Mouse (Mus musculus): Measurements from ENCODE around the gene Gck.
A peak's percentile ranks its signal among the peaks of the same experiment; 100 is the strongest.
"Not testable (repeated sequence)": the region's sequence is repeated elsewhere in the genome, so short reads cannot be mapped to it uniquely, and the experiment has no call there.

Gene Gck

GRCm38 (mm10) chr11:5908642-5909041, 41.2 kb downstream of the Gck start:
- DNase-seq (ENCODE audit: inconsistent ontology term) = no peak

DNA sequence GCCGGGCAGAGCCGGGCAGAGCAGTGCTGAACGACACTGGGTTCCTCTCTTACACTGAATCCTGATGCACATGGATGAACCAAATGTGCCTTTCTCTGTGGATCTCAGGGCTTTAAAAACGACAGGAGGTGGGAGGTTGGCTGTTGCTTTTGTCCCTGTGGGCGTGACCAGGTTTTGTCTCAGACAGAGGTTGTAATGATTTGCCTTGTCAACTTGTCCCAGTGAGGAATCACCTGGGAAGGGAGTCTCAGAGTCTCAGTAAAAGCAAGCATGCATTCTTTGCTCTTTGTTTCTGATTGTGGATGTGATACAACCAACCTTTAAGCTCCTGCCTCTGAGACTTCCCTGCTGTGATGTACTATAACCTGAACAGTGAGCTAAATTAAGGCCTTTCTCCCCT, 42.8 kb downstream of the Gck start:
- no peak for DNase-seq (ENCODE audit: inconsistent ontology term)

DNA sequence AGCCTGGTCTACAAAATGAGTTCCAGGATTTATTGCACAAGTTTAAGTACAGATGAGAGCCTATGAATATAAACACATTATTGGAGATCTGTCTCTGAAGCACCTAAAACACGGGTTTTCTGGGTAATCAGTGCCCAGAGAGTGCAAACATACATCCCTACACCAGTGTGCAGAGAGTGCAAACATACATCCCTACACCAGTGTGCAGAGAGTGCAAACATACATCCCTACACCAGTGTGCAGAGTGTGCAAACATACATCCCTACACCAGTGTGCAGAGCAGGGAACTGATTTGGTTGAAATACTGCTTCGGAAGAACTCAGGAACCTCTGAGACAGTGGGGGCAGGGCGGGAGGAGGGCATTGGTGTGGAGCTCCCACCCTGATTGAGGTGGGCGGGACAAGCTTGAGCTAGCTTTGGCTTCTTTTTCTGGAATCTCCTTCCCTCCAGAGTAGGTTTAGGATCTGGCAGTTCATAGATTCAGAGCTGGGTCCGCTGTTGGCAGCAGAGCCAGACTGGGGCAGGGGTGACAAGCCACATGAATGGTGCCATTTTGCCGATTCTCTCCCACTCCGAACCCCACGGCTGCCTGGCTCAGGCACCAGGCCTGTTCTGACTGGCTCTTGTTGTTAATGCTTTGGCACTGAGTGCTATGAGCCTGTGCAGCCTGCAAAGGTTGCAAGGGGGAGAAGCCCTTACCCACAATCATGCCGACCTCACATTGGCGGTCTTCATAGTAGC, 43.9 kb downstream of the Gck start:
- no peak for DNase-seq (ENCODE audit: inconsistent ontology term)

GRCm38 (mm10) chr11:5904871-5905270, 45.0 kb downstream of the Gck start:
- no peak for DNase-seq (ENCODE audit: inconsistent ontology term)

DNA sequence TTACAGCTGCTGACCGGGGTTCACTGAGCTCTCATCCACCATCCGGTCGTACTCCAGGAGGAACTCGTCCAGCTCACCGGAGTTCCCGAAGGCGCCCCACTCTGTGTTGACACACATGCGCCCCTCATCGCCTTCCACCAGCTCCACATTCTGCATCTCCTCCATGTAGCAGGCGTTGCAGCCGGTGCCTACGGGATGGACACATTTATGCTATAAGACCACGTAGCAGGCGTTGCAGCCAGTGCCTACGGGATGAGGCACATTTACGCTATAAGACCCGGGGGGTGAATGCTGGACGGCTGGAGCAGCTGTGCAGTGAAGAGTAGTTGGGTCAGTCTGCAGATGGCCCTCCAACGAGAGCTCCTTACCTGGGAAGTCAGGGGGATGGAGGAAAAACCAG, 45.5 kb downstream of the Gck start:
- no peak for DNase-seq (ENCODE audit: inconsistent ontology term)

DNA sequence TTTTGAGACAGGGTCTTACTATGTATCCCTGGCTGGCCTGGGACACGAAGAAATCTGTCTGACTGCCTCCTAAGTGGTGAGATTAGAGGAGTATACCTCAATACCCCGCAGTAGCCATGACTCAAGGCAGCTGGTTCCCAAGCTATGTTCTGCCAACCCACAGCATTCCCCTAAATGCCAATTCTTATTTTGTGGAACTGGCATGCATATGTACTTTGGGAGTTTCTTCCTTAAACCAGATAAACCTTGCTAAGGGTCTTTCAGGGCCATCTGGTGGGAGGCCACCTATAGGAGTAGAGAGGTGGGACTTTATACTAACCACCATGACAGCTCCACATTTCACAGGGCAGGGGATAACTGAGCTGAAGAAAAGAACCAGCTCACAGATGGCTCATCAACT, 46.0 kb downstream of the Gck start:
- no peak for DNase-seq (ENCODE audit: inconsistent ontology term)

DNA sequence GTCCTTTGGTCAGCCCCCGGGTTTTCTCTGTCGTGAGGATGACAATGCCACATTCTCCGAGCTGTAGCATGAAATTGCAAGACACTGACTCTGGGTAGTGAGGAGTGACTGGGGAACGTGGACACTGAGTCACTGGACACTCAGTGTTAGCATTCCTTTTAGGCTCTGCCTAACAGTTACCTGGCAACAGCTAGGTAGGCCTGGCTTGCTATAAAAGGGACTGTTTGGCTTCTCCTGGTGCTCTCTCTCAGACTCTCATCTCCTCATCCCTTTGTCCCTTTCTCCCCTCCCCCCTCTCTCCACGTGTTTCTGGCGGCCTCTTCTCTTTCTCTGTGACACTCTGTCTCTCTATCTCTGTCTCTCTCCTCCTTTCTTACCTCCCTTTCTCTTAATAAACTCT, 47.5 kb downstream of the Gck start:
- DNase-seq (ENCODE audit: inconsistent ontology term) = peak; percentile 44

DNA sequence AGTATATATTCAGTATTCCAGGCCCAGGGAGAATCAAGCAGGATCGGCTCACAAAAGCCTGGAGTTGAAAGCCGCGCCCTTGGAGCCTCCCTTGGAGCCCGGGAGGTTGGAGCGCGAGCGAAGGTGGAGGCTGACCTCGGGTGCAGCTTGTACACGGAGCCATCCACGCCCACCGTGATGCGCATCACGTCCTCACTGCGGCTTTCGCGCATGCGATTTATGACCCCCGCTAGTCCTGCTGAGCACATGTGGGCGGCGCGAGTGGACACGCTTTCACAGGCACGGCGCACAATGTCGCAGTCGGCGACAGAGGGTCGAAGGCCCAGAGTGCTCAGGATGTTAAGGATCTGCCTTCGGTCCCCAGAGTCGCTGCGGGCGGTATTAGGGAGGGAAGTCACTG, 47.9 kb downstream of the Gck start:
- peak; percentile 58 for DNase-seq (ENCODE audit: inconsistent ontology term)

GRCm38 (mm10) chr11:5901320-5901719, 48.6 kb downstream of the Gck start:
- DNase-seq (ENCODE audit: inconsistent ontology term) = no peak

GRCm38 (mm10) chr11:5899286-5899685, 50.6 kb downstream of the Gck start:
- no peak for DNase-seq (ENCODE audit: inconsistent ontology term)

DNA sequence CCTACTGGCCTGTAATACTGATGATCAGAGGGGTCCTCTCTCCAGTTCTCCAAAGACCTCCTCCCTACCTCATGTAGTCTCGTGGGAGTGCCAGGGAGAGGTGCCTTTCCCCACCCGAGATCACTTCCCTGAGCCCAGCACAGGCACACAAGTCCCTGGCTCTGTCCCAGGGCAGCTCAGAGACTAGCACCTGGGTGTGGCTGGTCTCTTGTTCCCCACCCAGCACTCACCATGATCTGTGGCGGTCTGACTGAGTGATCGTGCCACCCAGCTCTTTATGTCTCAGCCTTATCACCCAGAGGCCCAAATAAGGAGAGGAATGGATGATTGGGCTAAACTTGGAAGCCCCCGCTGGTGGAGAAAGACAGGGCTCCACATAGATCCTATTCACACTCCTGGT, 51.4 kb downstream of the Gck start, which contains the start of gene Myl7:
TSS of gene Myl7 (minus strand) at position 252 of the 400 bp plus-strand sequence.
- no peak for DNase-seq (ENCODE audit: inconsistent ontology term)

DNA sequence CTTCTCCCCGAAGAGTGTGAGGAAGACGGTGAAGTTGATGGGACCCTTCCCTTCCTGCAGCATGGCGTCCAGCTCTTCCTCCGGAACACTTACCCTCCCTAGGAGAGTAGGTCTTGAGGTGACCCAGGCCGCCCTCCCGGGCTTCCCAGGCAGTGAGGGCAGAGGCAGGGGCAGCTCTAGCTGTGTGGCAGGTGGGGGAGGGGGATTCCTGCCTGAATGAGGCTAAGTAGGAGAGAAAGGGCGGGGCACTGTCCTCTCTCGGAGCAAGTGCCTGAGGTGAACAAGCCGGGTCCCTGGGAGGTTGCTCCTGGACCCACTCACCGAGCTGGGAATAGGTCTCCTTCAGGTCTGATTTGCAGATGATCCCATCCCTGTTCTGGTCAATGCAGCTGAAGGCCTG, 52.0 kb downstream of the Gck start:
- DNase-seq (ENCODE audit: inconsistent ontology term) = no peak

- no peak for DNase-seq (ENCODE audit: inconsistent ontology term)
Observed at GRCm38 (mm10) chr11:5897230-5897629, 52.7 kb downstream of the Gck start.

GRCm38 (mm10) chr11:5893807-5894206, 56.1 kb downstream of the Gck start:
- DNase-seq (ENCODE audit: inconsistent ontology term) = no peak

DNA sequence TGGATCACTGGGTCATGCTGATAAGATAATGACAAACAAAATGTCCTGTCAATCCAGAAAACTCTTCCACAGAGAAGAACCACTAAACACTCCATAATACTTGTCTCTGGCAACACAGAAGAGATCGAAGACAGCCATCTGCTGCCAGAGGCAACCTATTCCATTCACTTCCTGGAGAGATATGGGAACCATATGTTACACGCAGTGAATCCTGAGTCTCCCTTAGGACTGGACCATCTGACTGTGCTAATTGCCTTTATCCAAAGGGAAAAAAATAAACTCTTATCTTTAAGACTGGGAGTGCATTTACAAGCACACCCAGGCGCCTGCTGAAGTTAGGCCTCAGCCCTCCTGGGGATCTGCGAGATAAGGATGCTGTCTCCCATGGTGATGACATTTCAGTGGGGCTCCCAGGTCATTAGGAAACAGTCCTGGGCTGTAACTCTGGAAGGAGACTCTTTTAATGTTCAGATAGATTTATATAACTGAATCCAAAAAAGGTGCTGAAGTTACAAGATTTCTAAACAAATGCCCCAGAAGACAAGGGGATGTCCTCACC, 57.0 kb downstream of the Gck start:
- DNase-seq (ENCODE audit: inconsistent ontology term) = no peak

DNA sequence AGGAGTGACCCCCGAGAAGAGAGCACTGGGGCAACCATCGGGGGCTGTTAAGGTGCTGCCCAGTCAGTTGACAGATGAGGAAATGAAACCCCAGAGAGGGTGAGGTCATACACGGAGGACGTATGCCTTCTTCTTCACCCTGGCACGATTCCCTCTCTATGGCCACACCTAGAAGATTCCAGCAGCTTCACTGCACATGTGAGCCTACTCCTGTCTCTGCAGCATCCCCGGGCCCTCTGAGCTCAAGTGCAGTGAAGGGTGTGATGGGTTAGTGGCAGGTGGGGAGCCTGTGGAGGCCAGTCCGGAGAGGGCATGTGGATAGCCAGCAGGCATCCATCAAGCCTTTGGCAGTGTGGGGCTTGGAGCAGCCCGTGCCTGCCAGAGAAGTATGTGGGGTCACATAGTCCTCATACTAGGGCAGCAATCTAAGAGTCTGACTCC, 57.7 kb downstream of the Gck start:
- DNase-seq (ENCODE audit: inconsistent ontology term) = peak; percentile 84

DNA sequence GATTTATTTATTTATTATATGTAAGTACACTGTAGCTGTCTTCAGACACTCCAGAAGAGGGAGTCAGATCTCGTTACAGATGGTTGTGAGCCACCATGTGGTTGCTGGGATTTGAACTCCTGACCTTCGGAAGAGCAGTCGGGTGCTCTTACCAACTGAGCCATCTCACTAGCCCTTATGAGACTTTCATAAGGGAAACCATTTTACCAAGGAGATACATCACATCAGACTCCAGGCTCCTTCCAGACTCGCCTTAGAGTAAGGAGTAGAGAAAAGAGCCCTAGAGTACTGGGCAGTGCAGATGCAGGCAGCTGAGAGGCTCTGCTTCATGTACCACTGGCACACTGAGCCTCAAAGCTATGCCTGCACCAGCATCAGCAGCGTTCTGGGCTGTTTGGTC, 61.3 kb downstream of the Gck start:
- not testable (repeated sequence) for DNase-seq (ENCODE audit: inconsistent ontology term)

- DNase-seq (ENCODE audit: inconsistent ontology term) = peak; percentile 61
Observed at GRCm38 (mm10) chr11:5887250-5887649, 62.6 kb downstream of the Gck start.

DNA sequence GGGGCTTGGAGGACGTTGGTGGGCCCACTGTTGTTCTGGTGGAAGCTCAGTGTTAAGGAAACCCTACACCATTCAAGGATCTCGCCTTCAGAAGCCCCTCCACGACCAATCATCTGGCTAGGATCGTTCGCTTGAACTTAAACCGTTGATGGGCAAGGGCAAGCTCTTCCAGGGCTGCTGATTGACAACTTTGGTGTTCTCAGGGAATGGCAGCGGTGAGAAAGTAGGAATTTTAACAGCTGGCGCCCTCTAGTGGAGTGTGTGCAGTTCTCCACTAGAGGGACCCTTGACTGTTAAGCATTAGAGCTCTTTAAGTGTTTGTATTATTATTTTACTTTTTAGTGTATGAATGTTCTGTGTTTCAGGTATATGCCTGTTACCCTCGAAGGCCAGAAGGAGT, 63.7 kb downstream of the Gck start:
- DNase-seq (ENCODE audit: inconsistent ontology term) = peak; percentile 44

DNA sequence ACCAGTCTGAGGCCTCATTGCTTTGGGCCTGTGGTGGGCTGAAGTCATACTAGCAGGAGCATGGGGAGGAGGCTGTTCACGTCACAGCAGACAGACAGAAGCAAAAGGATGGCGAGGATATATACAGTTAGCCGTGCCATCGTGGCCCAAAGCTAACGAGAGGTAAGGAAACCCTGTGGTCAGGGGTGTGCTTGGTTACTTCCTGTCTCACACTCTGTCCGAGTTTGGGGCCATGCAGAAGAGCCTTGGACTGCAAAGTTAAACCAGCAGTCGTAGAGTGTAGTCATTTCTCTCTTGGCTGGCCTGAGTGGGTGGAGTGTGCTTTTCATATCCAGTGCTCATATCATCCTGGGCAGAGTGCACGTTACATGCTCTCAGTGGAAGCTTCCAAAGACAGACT, 67.4 kb downstream of the Gck start:
- no peak for DNase-seq (ENCODE audit: inconsistent ontology term)

- DNase-seq (ENCODE audit: inconsistent ontology term) = no peak
Observed at GRCm38 (mm10) chr11:5879905-5880304, 70.0 kb downstream of the Gck start.

DNA sequence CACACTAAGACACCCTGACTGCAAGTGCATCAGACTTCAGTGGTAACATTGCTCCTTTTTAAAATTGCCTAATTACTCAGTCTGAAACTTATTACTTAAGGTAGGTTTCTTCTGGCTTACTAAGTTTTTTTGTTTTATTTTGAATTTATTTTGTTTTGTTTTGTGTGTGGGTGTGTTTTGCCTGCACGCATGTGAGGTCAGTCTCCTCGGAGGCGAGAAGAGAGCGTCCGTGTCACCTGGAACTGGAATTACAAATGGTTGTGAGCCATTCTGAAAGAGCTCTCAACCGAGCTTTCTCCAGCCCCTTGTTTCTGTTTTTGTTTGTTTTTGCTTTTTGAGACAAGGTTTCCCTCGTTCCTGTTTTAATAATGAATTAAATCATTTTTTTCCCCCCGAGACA, 71.2 kb downstream of the Gck start:
- no peak for DNase-seq (ENCODE audit: inconsistent ontology term)

GRCm38 (mm10) chr11:5877921-5878526, 71.9 kb downstream of the Gck start, which contains the start of gene Pold2:
Gene Pold2, minus strand, starts transcription at chr11:5878292.
- peak; percentile 99 for DNase-seq (ENCODE audit: inconsistent ontology term)

All from Muller cell, postnatal 12 days (primary cell).